ENCODE assay signal across 8 mouse cellular contexts in the genomic region with DNA sequence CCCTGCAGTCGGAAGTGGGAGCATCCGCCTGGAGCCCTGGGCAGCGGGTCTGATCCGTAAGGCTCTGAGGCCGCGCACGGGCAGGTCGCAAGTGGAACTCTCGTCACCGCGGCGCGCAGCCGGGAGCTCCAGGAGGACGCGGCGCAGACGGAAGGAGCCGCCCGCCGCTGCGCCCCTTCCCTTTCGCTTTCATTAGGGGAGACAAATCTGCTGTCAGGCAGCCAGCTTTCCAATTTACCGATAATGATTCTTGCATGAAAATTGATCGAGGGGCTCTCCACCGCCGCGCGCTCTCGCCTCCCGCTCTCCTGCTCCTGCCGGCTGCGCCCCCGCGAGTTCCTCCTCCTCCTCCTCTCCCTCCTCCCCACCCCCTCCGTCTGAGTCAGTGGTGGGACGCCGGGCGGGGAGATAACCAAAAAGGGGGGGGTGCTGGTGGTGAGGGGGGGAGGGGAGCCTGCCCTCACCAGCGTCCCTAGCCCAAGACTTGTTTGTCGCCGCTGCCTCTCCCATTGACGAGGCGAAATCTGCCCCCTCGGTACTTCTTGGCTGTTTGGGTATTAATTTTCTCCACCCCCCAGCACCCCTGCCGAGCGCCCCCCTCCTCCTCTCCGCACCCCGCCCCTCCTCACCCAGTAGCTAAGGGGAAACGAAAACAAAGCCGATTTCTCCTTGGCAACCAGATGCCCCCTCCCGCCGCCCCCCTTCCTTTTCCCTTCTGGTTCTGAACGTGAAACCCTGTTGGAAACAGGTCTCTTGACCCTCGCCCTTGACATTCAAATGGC.
A peak's percentile ranks its signal among the peaks of the same experiment; 100 is the strongest.
DNase-seq lines count a peak whose midpoint lies in the region; ATAC-seq and TF ChIP-seq lines count a peak whose summit lies in the region.

No protein-coding gene starts in this region.

- H3K27ac ChIP-seq in cerebellum, adult 2 months (ENCODE audit: insufficient read depth, low read length) = peak overlapping the region; percentile 85
- H3K27ac ChIP-seq in forebrain, postnatal 0 days (ENCODE audit: low read depth, low read length) = peak overlapping the region; percentile 99
- H3K27ac ChIP-seq in hindbrain, embryonic 14.5 days = peak overlapping the region; percentile 100
- H3K27ac ChIP-seq in macrophage = peak overlapping the region; percentile 83

- H3K4me1 ChIP-seq in cerebellum, adult 2 months (ENCODE audit: control insufficient read depth, insufficient read depth, low read length) = peaks cover 22% of the 10 kb centered on the region
- peaks cover 44% of the 10 kb centered on the region for H3K4me1 ChIP-seq in forebrain, postnatal 0 days (ENCODE audit: insufficient read depth)
- peaks cover 62% of the 10 kb centered on the region for H3K4me1 ChIP-seq in hindbrain, embryonic 14.5 days (replicated peaks; ENCODE audit: control insufficient read depth, insufficient read depth, low read length)

- H3K79me2 ChIP-seq in macrophage (ENCODE audit: inconsistent target) = peaks cover 35% of the 10 kb centered on the region

- H3K4me3 ChIP-seq in cerebellum, adult 2 months (replicated peaks; ENCODE audit: insufficient read depth, low read depth, low read length) = peak overlapping the region; percentile 72
- H3K4me3 ChIP-seq in forebrain, postnatal 0 days (ENCODE audit: low read depth, low read length) = peak overlapping the region; percentile 85
- H3K4me3 ChIP-seq in hindbrain, embryonic 14.5 days (replicated peaks; ENCODE audit: low read length) = peak overlapping the region; percentile 87
- peak overlapping the region; percentile 78 for H3K4me3 ChIP-seq in macrophage (ENCODE audit: inconsistent target)

- H3K4me2 ChIP-seq in forebrain, postnatal 0 days (ENCODE audit: low read depth) = peak overlapping the region; percentile 91
- peak overlapping the region; percentile 98 for H3K4me2 ChIP-seq in hindbrain, embryonic 14.5 days (replicated peaks)

- peak; percentile 52; the same call in 1 of the 2 replicates for TF ChIP-seq POLR2A in cerebellum, adult 2 months (IDR thresholded peaks at IDR 0.05; ENCODE audit: borderline replicate concordance, insufficient read depth, low read length)

- under 1% methylated on average over 51 of the region's 55 CpGs for WGBS in cerebellum, adult 2 months
- under 1% methylated on average over 53 of the region's 55 CpGs for WGBS in forebrain, postnatal 0 days
- 0% methylated on average over 50 of the region's 55 CpGs for WGBS in hindbrain, embryonic 14.5 days
- WGBS in macrophage (ENCODE audit: missing documents) = under 1% methylated on average over 43 of the region's 55 CpGs

- TF ChIP-seq CTCF in cerebellum, adult 2 months (IDR thresholded peaks at IDR 0.05; ENCODE audit: borderline replicate concordance, insufficient read depth, low read depth, low read length) = no peak
- TF ChIP-seq CTCF in forebrain, postnatal 0 days (IDR thresholded peaks at IDR 0.05; ENCODE audit: low read depth) = no peak

- peak; percentile 56 for ATAC-seq in forebrain, postnatal 0 days
- peak; percentile 63 for ATAC-seq in hindbrain, embryonic 14.5 days (ENCODE audit: low FRiP score)

- no peaks in the 10 kb centered on the region for H3K36me3 ChIP-seq in forebrain, postnatal 0 days (ENCODE audit: insufficient read depth)
- no peaks in the 10 kb centered on the region for H3K36me3 ChIP-seq in hindbrain, embryonic 14.5 days (replicated peaks; ENCODE audit: control insufficient read depth, insufficient read depth)
- no peaks in the 10 kb centered on the region for H3K36me3 ChIP-seq in macrophage (ENCODE audit: inconsistent target)

- DNase-seq in adrenal gland, adult (ENCODE audit: inconsistent age in 2 of 2, low spot score in 1 of 2) = peak; percentile 81 to 84
- no peak for DNase-seq in adrenal gland, adult 8-10 months
- peak; percentile 73 to 82 for DNase-seq in cerebellum, adult 2 months
- DNase-seq in forebrain, postnatal 0 days = peak; percentile 87
- peak; percentile 86 for DNase-seq in hindbrain, embryonic 14.5 days (ENCODE audit: low spot score)
- DNase-seq in left cerebral cortex, postnatal 10 days (ENCODE audit: extremely low spot score in 1 of 2, low spot score in 2 of 2) = peak; percentile 64 to 81
- peak; percentile 70 for DNase-seq in right cerebral cortex, postnatal 14 days

- no peaks in the 10 kb centered on the region for H3K9me3 ChIP-seq in forebrain, postnatal 0 days (ENCODE audit: low read length)
- no peaks in the 10 kb centered on the region for H3K9me3 ChIP-seq in hindbrain, embryonic 14.5 days (ENCODE audit: control insufficient read depth, low read length)

- intact Hi-C loops in left cerebral cortex, postnatal 10 days (cut with DNase I) = loop anchor here (5.0 kb wide), 1 partner anchor 71 kb away; no protein-coding TSS in a partner anchor

- H3K9ac ChIP-seq in forebrain, postnatal 0 days = peak overlapping the region; percentile 84
- peak overlapping the region; percentile 94 for H3K9ac ChIP-seq in hindbrain, embryonic 14.5 days

- no peaks in the 10 kb centered on the region for H3K27me3 ChIP-seq in cerebellum, adult 2 months (ENCODE audit: control insufficient read depth, insufficient read depth, low read length)
- H3K27me3 ChIP-seq in forebrain, postnatal 0 days (ENCODE audit: insufficient read depth, low read length) = no peaks in the 10 kb centered on the region
- no peaks in the 10 kb centered on the region for H3K27me3 ChIP-seq in hindbrain, embryonic 14.5 days (ENCODE audit: control insufficient read depth, insufficient read depth, low read length)
